Mouse (Mus musculus): ENCODE measurements around the gene D630023F18Rik.

Gene D630023F18Rik

GRCm38 (mm10) chr1:65109756-65110435 lies 13.1 kb downstream of the D630023F18Rik start:
- DNase-seq = no peak

GRCm38 (mm10) chr1:65109196-65109595 lies 13.8 kb downstream of the D630023F18Rik start:
- DNase-seq = no peak

- DNase-seq = no peak
These were observed 15.2 kb downstream of the D630023F18Rik start for GRCm38 (mm10) chr1:65107654-65108279.

GRCm38 (mm10) chr1:65103273-65103672 lies 19.7 kb downstream of the D630023F18Rik start, which contains the start of gene Cryga:
Cryga (minus strand) TSS chr1:65103373.
- no peak for DNase-seq

GRCm38 (mm10) chr1:65096953-65097352 lies 26.1 kb downstream of the D630023F18Rik start:
- DNase-seq = no peak

- DNase-seq = no peak
These were observed 31.4 kb downstream of the D630023F18Rik start for GRCm38 (mm10) chr1:65091566-65091965.

- no peak for DNase-seq
These were observed 32.6 kb downstream of the D630023F18Rik start for GRCm38 (mm10) chr1:65090370-65090769.

GRCm38 (mm10) chr1:65088567-65089356 lies 34.3 kb downstream of the D630023F18Rik start:
- no peak for DNase-seq

GRCm38 (mm10) chr1:65082188-65082587 lies 40.8 kb downstream of the D630023F18Rik start, which contains the start of gene Crygb:
Crygb (minus strand) TSS chr1:65082288.
- DNase-seq = no peak

- peak; percentile 3 for DNase-seq
These were observed 47.4 kb downstream of the D630023F18Rik start for GRCm38 (mm10) chr1:65075607-65076006.

- no peak for DNase-seq
These were observed 49.4 kb downstream of the D630023F18Rik start, which contains the start of gene Crygc for GRCm38 (mm10) chr1:65073589-65073988. Crygc (minus strand) TSS chr1:65073689.

GRCm38 (mm10) chr1:65067842-65068241 lies 55.2 kb downstream of the D630023F18Rik start:
- no peak for DNase-seq

- DNase-seq = no peak
These were observed 58.8 kb downstream of the D630023F18Rik start for GRCm38 (mm10) chr1:65064201-65064600.

- DNase-seq = no peak
These were observed 59.7 kb downstream of the D630023F18Rik start, which contains the start of gene Crygd for GRCm38 (mm10) chr1:65063352-65063751. Crygd (minus strand) TSS chr1:65063452.
